ENCODE assay signal across 26 mouse cellular contexts in the genomic region with DNA sequence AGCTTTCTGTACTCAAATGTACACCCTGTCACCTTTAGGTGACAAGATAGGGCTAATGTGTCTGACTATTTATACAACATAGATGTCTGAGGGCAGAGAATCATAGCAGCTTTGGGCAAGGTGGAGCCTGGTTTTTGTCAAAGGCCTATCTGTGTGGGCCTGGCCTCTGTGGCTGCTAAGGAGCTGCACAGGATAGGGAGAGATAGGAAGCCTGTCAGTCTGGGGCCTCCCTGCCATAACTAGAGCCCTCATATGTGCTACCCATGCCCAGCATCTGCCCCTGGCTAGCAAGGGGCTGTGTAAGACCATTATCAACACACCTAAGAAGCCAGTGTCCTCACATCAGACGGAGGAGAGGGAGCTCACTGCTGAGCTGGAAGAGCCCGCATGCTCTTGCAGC. TPM values are rescaled to one million over a fixed set of nuclear protein-coding genes. Genes with fewer than 3 reads are reported as not detected.
DNase-seq lines count a peak whose midpoint lies in the region; ATAC-seq and TF ChIP-seq lines count a peak whose summit lies in the region.
"Had no signal": no experiment of that assay in that cellular context is flagged by ENCODE, and none has a peak within 500 bp of the region (broad histone marks: within the 10 kb centered on the region; RNA-seq: fewer than 3 reads in every experiment).

No protein-coding gene starts in this region.

- DNase-seq in heart, embryonic 10.5 days (ENCODE audit: low spot score): peak; percentile 73
- DNase-seq in heart, postnatal 36 days: no peak
- no peak for DNase-seq in liver, embryonic 14.5 days (ENCODE audit: low read depth in 3 of 3, low spot score in 3 of 3)
- no peak for DNase-seq in liver, embryonic 11.5 days (ENCODE audit: low spot score)
- DNase-seq: adrenal gland, adult 8-10 months; adrenal gland, postnatal 36 days; B cell, adult 2 months; cerebellum, adult 2 months; cerebellum, postnatal 10 days; embryo, embryonic 11 days; heart, adult 18-20 months had no signal

- no peak for ATAC-seq in hindbrain, embryonic 13.5 days (ENCODE audit: low FRiP score)
- no peak for ATAC-seq in hindbrain, embryonic 16.5 days
- peak; percentile 62; the same call in 1 of the 2 replicates for ATAC-seq in liver, embryonic 14.5 days (ENCODE audit: insufficient read depth)
- no peak; the same call in 1 of the 2 replicates for ATAC-seq in liver, embryonic 11.5 days (replicated peaks; ENCODE audit: low FRiP score)
- ATAC-seq in megakaryocyte-erythroid progenitor cell, adult 5-6 weeks (replicated peaks; ENCODE audit: low FRiP score, low TSS enrichment, poor library complexity, severe bottlenecking): peak; percentile 75
- ATAC-seq: CD4-positive, CD25-positive, alpha-beta regulatory T cell, adult 4 months; forebrain, embryonic 15.5 days had no signal

- no peak overlapping the region for H3K4me2 ChIP-seq in hindbrain, embryonic 13.5 days
- no peak overlapping the region for H3K4me2 ChIP-seq in hindbrain, embryonic 16.5 days (ENCODE audit: low read length)
- H3K4me2 ChIP-seq in liver, embryonic 14.5 days (ENCODE audit: low read depth): no peak overlapping the region
- no peak overlapping the region for H3K4me2 ChIP-seq in liver, embryonic 11.5 days
- H3K4me2 ChIP-seq: embryonic facial prominence, embryonic 15.5 days; forebrain, embryonic 15.5 days; heart, embryonic 15.5 days; hindbrain, embryonic 12.5 days had no signal

- intact Hi-C loops in heart, postnatal 36 days (cut with DNase I): no loop called here

- peak overlapping the region; percentile 43; the same call in 1 of the 2 replicates for H3K9ac ChIP-seq in hindbrain, embryonic 13.5 days
- H3K9ac ChIP-seq in hindbrain, embryonic 16.5 days (ENCODE audit: low read depth, low read length): no peak overlapping the region
- H3K9ac ChIP-seq in liver, embryonic 14.5 days (replicated peaks): no peak overlapping the region
- H3K9ac ChIP-seq in liver, embryonic 11.5 days (ENCODE audit: low read depth, low read length): no peak overlapping the region
- H3K9ac ChIP-seq: embryonic facial prominence, embryonic 15.5 days; forebrain, embryonic 15.5 days; heart, embryonic 15.5 days; hindbrain, embryonic 12.5 days had no signal

- peaks cover 28% of the 10 kb centered on the region for H3K4me1 ChIP-seq in heart, embryonic 10.5 days
- H3K4me1 ChIP-seq in hindbrain, embryonic 13.5 days (replicated peaks): no peaks in the 10 kb centered on the region
- H3K4me1 ChIP-seq in hindbrain, embryonic 16.5 days (ENCODE audit: control insufficient read depth, insufficient read depth, low read depth, low read length): no peaks in the 10 kb centered on the region
- H3K4me1 ChIP-seq in liver, embryonic 14.5 days (replicated peaks; ENCODE audit: control insufficient read depth in 2 of 2, insufficient read depth in 2 of 2, low read length in 1 of 2): no peaks in the 10 kb centered on the region; a peak in 1 of 4 replicates
- no peaks in the 10 kb centered on the region for H3K4me1 ChIP-seq in liver, embryonic 11.5 days (replicated peaks; ENCODE audit: control insufficient read depth, insufficient read depth, low read length)
- H3K4me1 ChIP-seq: embryonic facial prominence, embryonic 15.5 days; forebrain, embryonic 10.5 days; forebrain, embryonic 15.5 days; hindbrain, embryonic 12.5 days had no signal

- H3K27me3 ChIP-seq in heart, embryonic 10.5 days (ENCODE audit: insufficient read depth, poor library complexity, severe bottlenecking): no peaks in the 10 kb centered on the region; the same call in 1 of the 2 replicates
- H3K27me3 ChIP-seq in hindbrain, embryonic 13.5 days: no peaks in the 10 kb centered on the region
- no peaks in the 10 kb centered on the region for H3K27me3 ChIP-seq in hindbrain, embryonic 16.5 days (replicated peaks; ENCODE audit: control insufficient read depth, insufficient read depth, low read length)
- H3K27me3 ChIP-seq in liver, embryonic 14.5 days (ENCODE audit: control insufficient read depth, insufficient read depth, low read length): no peaks in the 10 kb centered on the region
- no peaks in the 10 kb centered on the region for H3K27me3 ChIP-seq in liver, embryonic 11.5 days (replicated peaks; ENCODE audit: control insufficient read depth, insufficient read depth, low read length)
- H3K27me3 ChIP-seq: embryonic facial prominence, embryonic 15.5 days; forebrain, embryonic 15.5 days; heart, embryonic 15.5 days; hindbrain, embryonic 12.5 days had no signal

- H3K27ac ChIP-seq in heart, embryonic 10.5 days: peak overlapping the region; percentile 13; the same call in 1 of the 2 replicates
- H3K27ac ChIP-seq in hindbrain, embryonic 13.5 days: no peak overlapping the region
- H3K27ac ChIP-seq in hindbrain, embryonic 16.5 days (ENCODE audit: low read depth, low read length): no peak overlapping the region
- H3K27ac ChIP-seq in liver, embryonic 14.5 days: no peak overlapping the region
- H3K27ac ChIP-seq in liver, embryonic 11.5 days (ENCODE audit: low read depth, low read length): no peak overlapping the region
- H3K27ac ChIP-seq: embryonic facial prominence, embryonic 15.5 days; forebrain, embryonic 10.5 days; forebrain, embryonic 15.5 days; heart, embryonic 15.5 days; hindbrain, embryonic 12.5 days had no signal

- TF ChIP-seq EP300 in liver, embryonic 14.5 days (IDR thresholded peaks at IDR 0.05; ENCODE audit: low read depth): no peak

- H3K4me3 ChIP-seq in heart, embryonic 10.5 days: no peak overlapping the region
- H3K4me3 ChIP-seq in hindbrain, embryonic 13.5 days: no peak overlapping the region
- no peak overlapping the region for H3K4me3 ChIP-seq in hindbrain, embryonic 16.5 days (ENCODE audit: low read length)
- no peak overlapping the region for H3K4me3 ChIP-seq in liver, embryonic 14.5 days (ENCODE audit: insufficient read depth in 1 of 2, low read depth in 2 of 2, low read length in 2 of 2)
- no peak overlapping the region for H3K4me3 ChIP-seq in liver, embryonic 11.5 days (ENCODE audit: low read depth, low read length)
- H3K4me3 ChIP-seq: embryonic facial prominence, embryonic 15.5 days; erythroblast, embryonic 14.5 days; forebrain, embryonic 10.5 days; forebrain, embryonic 15.5 days; heart, embryonic 15.5 days; hindbrain, embryonic 12.5 days had no signal

- TF ChIP-seq CTCF in liver, embryonic 14.5 days (IDR thresholded peaks at IDR 0.05; ENCODE audit: low read depth): no peak

- peaks cover 23% of the 10 kb centered on the region for H3K36me3 ChIP-seq in heart, embryonic 10.5 days
- peaks cover 29% of the 10 kb centered on the region for H3K36me3 ChIP-seq in hindbrain, embryonic 13.5 days
- H3K36me3 ChIP-seq in hindbrain, embryonic 16.5 days (ENCODE audit: control insufficient read depth, insufficient read depth, low read length): peaks cover 7% of the 10 kb centered on the region
- no peaks in the 10 kb centered on the region for H3K36me3 ChIP-seq in liver, embryonic 14.5 days (replicated peaks; ENCODE audit: control insufficient read depth, insufficient read depth, low read depth)
- peaks cover 7% of the 10 kb centered on the region; the same call in 1 of the 2 replicates for H3K36me3 ChIP-seq in liver, embryonic 11.5 days (ENCODE audit: control insufficient read depth, insufficient read depth, low read length)
- H3K36me3 ChIP-seq: G1E had no signal

- WGBS in heart, embryonic 10.5 days: 66% methylated on average over 2 of the region's 2 CpGs
- 90% methylated on average over 2 of the region's 2 CpGs for WGBS in hindbrain, embryonic 13.5 days
- WGBS in hindbrain, embryonic 16.5 days: 89% methylated on average over 2 of the region's 2 CpGs
- WGBS in liver, embryonic 14.5 days (ENCODE audit: insufficient replicate concordance): 47% methylated on average over 2 of the region's 2 CpGs
- 76% methylated on average over 2 of the region's 2 CpGs for WGBS in liver, embryonic 11.5 days

- no peaks in the 10 kb centered on the region for H3K9me3 ChIP-seq in heart, embryonic 10.5 days
- no peaks in the 10 kb centered on the region for H3K9me3 ChIP-seq in hindbrain, embryonic 13.5 days
- H3K9me3 ChIP-seq in hindbrain, embryonic 16.5 days (ENCODE audit: control insufficient read depth, low read length): no peaks in the 10 kb centered on the region
- H3K9me3 ChIP-seq in liver, embryonic 14.5 days (ENCODE audit: control insufficient read depth, low read length): no peaks in the 10 kb centered on the region
- H3K9me3 ChIP-seq in liver, embryonic 11.5 days (ENCODE audit: control insufficient read depth, low read length): no peaks in the 10 kb centered on the region
- H3K9me3 ChIP-seq: embryonic facial prominence, embryonic 15.5 days; forebrain, embryonic 10.5 days; forebrain, embryonic 15.5 days; G1E; heart, embryonic 15.5 days; hindbrain, embryonic 12.5 days had no signal

RNA-seq across cellular contexts. Expression of gene Nanos3, which starts 17.3 kb away (rescaled TPM):
- polyA plus RNA-seq in heart, embryonic 10.5 days (2016; fragmentation: Nextera tagmentation; extraction: Ambion mirVana): 1.2 and 2.3 TPM in 2 replicates
- total RNA-seq in heart, postnatal 36 days (2021): under 1 TPM; 0.80 to 0.95 TPM
- polyA plus RNA-seq in hindbrain, embryonic 13.5 days (2015; fragmentation: Nextera tagmentation; extraction: Ambion mirVana): 10.3 and 10.9 TPM in 2 replicates
- 6.2 and 6.8 TPM in 2 replicates for polyA plus RNA-seq in hindbrain, embryonic 16.5 days (2015; fragmentation: Nextera tagmentation; extraction: Ambion mirVana)
- polyA plus RNA-seq in liver, embryonic 14.5 days (2012; rRNA removed): 0.12 TPM in 1 of 2 replicates, not detected in the other
- polyA plus RNA-seq in liver, embryonic 14.5 days (2014; fragmentation: Nextera tagmentation; extraction: Ambion mirVana): not detected in 2 replicates
- polyA plus RNA-seq in liver, embryonic 11.5 days (2014; fragmentation: Nextera tagmentation; extraction: Ambion mirVana): 1.2 and 1.8 TPM in 2 replicates
- 2.9 and 5.0 TPM in 2 replicates for total RNA-seq in megakaryocyte-erythroid progenitor cell, adult 5-6 weeks (2014; fragmentation: Nextera tagmentation)
- total RNA-seq in megakaryocyte-erythroid progenitor cell, adult 5-6 weeks (2017): not detected in 2 replicates
- total RNA-seq: G1E; gastrocnemius, adult 8-10 months had no signal
- polyA plus RNA-seq: erythroblast, embryonic 14.5 days; G1E had no signal

RNA-seq across cellular contexts. Expression of gene 4930432K21Rik, which starts 19.9 kb away (rescaled TPM):
- 0.79 and 1.5 TPM in 2 replicates for polyA plus RNA-seq in heart, embryonic 10.5 days (2016; fragmentation: Nextera tagmentation; extraction: Ambion mirVana)
- total RNA-seq in heart, postnatal 36 days (2021): under 1 TPM in 1 of 2 experiments, not detected in 1; 0.36 TPM
- 1.9 and 2.9 TPM in 2 replicates for polyA plus RNA-seq in hindbrain, embryonic 13.5 days (2015; fragmentation: Nextera tagmentation; extraction: Ambion mirVana)
- 2.7 and 2.9 TPM in 2 replicates for polyA plus RNA-seq in hindbrain, embryonic 16.5 days (2015; fragmentation: Nextera tagmentation; extraction: Ambion mirVana)
- 0.15 and 0.19 TPM in 2 replicates for polyA plus RNA-seq in liver, embryonic 14.5 days (2012; rRNA removed)
- 0.25 TPM in 1 of 2 replicates, not detected in the other for polyA plus RNA-seq in liver, embryonic 14.5 days (2014; fragmentation: Nextera tagmentation; extraction: Ambion mirVana)
- polyA plus RNA-seq in liver, embryonic 11.5 days (2014; fragmentation: Nextera tagmentation; extraction: Ambion mirVana): 0.36 and 0.47 TPM in 2 replicates
- 0.49 and 0.50 TPM in 2 replicates for total RNA-seq in megakaryocyte-erythroid progenitor cell, adult 5-6 weeks (2014; fragmentation: Nextera tagmentation)
- total RNA-seq in megakaryocyte-erythroid progenitor cell, adult 5-6 weeks (2017): 1.1 and 1.7 TPM in 2 replicates
- polyA plus RNA-seq: erythroblast, embryonic 14.5 days had no signal

RNA-seq across cellular contexts. Expression of gene Cc2d1a, which starts 20.0 kb away (rescaled TPM):
- 19.5 and 19.7 TPM in 2 replicates for polyA plus RNA-seq in heart, embryonic 10.5 days (2016; fragmentation: Nextera tagmentation; extraction: Ambion mirVana)
- total RNA-seq in heart, postnatal 36 days (2021): 10 to 100 TPM; 14.5 to 15.8 TPM
- 24.4 and 26.5 TPM in 2 replicates for polyA plus RNA-seq in hindbrain, embryonic 13.5 days (2015; fragmentation: Nextera tagmentation; extraction: Ambion mirVana)
- 53.3 and 54.5 TPM in 2 replicates for polyA plus RNA-seq in hindbrain, embryonic 16.5 days (2015; fragmentation: Nextera tagmentation; extraction: Ambion mirVana)
- polyA plus RNA-seq in liver, embryonic 14.5 days (2012; rRNA removed): 3.0 and 3.4 TPM in 2 replicates
- polyA plus RNA-seq in liver, embryonic 14.5 days (2014; fragmentation: Nextera tagmentation; extraction: Ambion mirVana): 2.3 and 3.6 TPM in 2 replicates
- polyA plus RNA-seq in liver, embryonic 11.5 days (2014; fragmentation: Nextera tagmentation; extraction: Ambion mirVana): 13.7 and 14.1 TPM in 2 replicates
- total RNA-seq in megakaryocyte-erythroid progenitor cell, adult 5-6 weeks (2014; fragmentation: Nextera tagmentation): 8.6 and 10.7 TPM in 2 replicates
- total RNA-seq in megakaryocyte-erythroid progenitor cell, adult 5-6 weeks (2017): 3.2 and 6.9 TPM in 2 replicates

RNA-seq across cellular contexts. Expression of gene Podnl1, which starts 41.9 kb away (rescaled TPM):
- polyA plus RNA-seq in heart, embryonic 10.5 days (2016; fragmentation: Nextera tagmentation; extraction: Ambion mirVana): 0.05 and 0.10 TPM in 2 replicates
- not detected for total RNA-seq in heart, postnatal 36 days (2021)
- 0.48 and 0.52 TPM in 2 replicates for polyA plus RNA-seq in hindbrain, embryonic 13.5 days (2015; fragmentation: Nextera tagmentation; extraction: Ambion mirVana)
- polyA plus RNA-seq in hindbrain, embryonic 16.5 days (2015; fragmentation: Nextera tagmentation; extraction: Ambion mirVana): 0.51 and 0.55 TPM in 2 replicates
- polyA plus RNA-seq in liver, embryonic 14.5 days (2012; rRNA removed): 0.03 and 0.04 TPM in 2 replicates
- not detected in 2 replicates for polyA plus RNA-seq in liver, embryonic 14.5 days (2014; fragmentation: Nextera tagmentation; extraction: Ambion mirVana)
- 0.12 and 0.26 TPM in 2 replicates for polyA plus RNA-seq in liver, embryonic 11.5 days (2014; fragmentation: Nextera tagmentation; extraction: Ambion mirVana)
- 0.79 TPM in 1 of 2 replicates, not detected in the other for total RNA-seq in megakaryocyte-erythroid progenitor cell, adult 5-6 weeks (2014; fragmentation: Nextera tagmentation)
- total RNA-seq in megakaryocyte-erythroid progenitor cell, adult 5-6 weeks (2017): 0.14 TPM in 1 of 2 replicates, not detected in the other
- total RNA-seq: G1E; gastrocnemius, adult 8-10 months; gastrocnemius, postnatal 4 days; heart, postnatal 25 days had no signal
- polyA plus RNA-seq: embryonic facial prominence, embryonic 11.5 days; erythroblast, embryonic 14.5 days had no signal

Comparison
In these comparisons a context has a peak if more than half of its experiments do, and no peak if none do; other contexts are left out.
1. ATAC-seq: peak in liver, embryonic 14.5 days (single experiment) and megakaryocyte-erythroid progenitor cell, adult 5-6 weeks (single experiment); none in hindbrain, embryonic 13.5 days (single experiment), hindbrain, embryonic 16.5 days (single experiment) and liver, embryonic 11.5 days (single experiment).